Mouse (Mus musculus) mouse embryonic stem cell (cell line): Measurements from ENCODE around the gene Ppp1r16b.

Source experiments
- in situ Hi-C, 2 experiments: fragments of 300-500 bp; cut with MboI; formaldehyde crosslinking; loops; 1 replicate in 1 of 2; 3 replicates in 1 of 2; pipeline ENCODE4 v1.14.3; 2019 to 2020; ENCODE audit warnings: low sequenced_read_pairs in 2 of 2, low pct_unique_long_range_greater_than_20kb in 1 of 2, mixed read lengths in 1 of 2; ENCODE audit not compliant: unreplicated experiment in 1 of 2

The Ppp1r16b gene

DNA sequence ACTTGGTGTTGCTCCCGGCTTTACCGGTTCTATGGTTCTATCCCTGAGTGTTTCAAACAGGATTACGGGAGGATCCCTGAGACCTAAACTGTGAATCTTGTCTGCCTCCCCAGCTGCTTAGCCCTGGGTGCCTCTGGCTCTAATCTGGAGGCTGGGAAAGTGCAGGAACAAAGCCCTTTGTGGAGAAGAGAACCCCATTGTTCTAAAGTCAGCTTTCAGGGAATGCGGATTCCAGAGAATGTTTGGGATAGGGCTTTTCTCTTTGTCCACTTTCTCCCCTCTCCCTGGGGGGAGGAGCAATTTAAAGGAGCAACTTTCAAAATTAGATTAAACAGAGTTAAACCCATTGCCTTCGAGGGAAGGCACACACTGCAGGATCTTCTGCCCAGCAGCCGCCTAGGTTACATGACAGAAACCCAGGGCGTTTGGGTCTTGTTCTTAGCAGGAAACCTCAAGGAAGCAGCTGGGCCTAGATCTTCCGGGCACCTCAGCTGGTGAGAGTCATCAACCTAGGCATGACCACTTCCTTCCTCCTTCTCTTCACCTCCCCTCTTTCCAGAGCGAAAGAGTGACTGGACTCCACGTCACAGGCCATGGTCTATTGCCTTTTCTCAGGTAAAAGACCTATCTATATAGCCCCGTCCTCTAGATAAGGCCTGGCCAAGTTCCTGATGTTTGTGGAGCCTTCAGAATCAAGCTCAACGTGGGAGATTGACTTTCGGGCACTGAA lies 1.0 kb downstream of the Ppp1r16b start:
- in situ Hi-C loops, result no loop called here

GRCm38 (mm10) chr2:158667022-158667670 lies 1.9 kb downstream of the Ppp1r16b start:
- in situ Hi-C loops, result no loop called here

DNA sequence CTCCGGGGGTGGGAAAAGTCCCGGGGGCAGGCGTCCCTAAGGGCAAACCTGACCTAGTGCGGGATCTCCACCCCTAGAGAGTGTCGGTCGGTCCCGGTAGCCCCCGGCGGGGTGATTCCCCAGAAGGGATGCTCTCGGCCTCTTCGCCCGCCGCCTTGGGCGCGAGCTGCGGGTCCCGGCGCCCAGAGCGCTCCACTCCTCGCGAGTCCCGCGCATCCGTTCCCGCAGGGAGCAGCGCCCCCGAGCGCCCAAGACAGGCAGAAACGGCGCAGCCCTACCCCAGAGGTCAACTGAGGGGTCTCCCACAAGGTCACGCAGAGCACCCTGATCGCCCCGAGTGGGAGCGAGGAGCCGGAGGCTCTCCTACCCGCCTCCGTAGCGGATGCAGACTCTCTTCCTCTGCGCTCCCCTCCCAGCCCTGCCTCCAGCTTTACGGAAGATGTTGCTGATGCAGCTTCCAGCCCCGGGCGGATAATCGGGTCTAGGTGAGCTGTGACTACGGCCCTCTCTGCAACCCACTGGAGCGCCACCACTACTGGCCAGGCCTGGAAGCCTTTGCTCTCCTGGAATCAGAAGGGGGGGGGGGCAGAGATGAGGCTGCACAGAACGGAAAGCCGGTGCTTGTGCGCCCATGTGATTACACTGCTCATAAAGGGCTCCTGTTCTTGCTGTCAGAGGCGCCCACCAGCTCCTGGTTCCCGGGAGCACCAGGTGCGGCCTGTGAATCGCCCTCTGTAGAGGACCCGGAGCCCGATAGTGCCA lies 2.7 kb downstream of the Ppp1r16b start:
- in situ Hi-C loops, result no loop called here

DNA sequence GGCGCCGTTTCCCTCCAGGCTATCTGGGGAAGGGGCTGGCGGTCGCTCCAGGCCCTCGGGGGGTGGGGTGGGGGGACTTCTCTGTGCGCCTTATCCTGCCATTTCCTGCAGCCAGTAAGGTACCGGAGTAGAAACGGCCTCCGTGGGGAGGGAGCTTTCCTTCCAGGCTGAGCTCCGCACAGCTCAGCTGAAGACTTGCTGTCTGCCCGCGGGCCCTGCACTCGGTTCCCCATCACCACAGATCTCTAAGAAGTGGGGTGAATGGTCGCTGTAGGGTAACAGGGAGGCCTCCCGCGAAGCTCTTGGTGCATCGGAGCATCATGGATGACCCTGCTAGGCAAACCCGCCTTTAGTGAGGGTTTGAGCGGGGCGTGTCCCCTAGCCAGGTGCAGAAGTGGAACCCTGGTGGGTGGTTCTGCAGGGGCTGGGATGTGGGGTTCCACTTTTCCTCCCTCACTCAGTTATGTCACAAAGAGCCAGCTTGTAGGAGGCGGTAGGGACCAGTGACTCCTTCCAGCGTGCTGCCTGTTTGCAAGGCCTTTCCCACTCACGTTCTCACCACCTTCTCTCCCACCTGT lies 3.3 kb downstream of the Ppp1r16b start:
- in situ Hi-C loops, result no loop called here

GRCm38 (mm10) chr2:158669199-158670195 lies 4.3 kb downstream of the Ppp1r16b start:
- in situ Hi-C loops, result no loop called here

DNA sequence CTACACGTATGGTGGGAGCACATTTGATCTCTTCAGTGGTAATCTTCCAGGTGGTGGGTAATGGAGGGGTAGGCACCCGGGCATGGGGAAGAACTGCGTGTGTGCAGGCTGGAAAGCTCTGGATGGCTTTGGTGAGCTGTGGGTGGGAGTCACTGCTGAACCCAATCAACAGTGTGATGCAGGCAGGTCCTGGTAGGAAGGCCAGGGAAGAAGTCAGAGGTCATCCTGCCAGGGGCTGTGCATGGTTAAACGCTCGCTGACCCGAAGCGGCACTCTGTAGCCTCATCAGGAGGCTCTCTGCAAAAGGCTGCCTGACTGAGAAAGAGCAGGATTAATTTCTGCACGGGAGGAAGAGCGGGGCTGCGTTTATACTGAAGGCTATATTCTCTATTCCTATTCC lies 5.4 kb downstream of the Ppp1r16b start:
- in situ Hi-C loops, result no loop called here

DNA sequence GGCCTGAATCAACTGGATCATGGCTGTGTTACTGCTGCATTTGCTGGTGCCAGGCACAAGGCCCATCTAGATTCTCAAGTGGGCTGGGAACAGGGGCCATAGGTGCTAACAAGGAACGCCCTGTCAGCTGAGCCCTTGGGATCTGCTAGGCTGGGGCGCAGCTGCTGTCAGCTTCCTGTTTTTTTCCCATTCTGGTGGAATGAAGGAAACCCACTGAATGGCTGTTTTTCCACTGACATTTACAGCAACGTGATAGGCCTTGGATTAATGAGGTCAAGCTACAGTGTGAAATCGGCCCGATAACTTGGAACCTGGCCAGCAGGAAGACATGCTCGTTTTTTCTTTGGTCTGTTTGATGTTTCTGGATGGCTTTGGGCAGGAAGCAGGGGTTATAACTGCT lies 7.6 kb downstream of the Ppp1r16b start:
- in situ Hi-C loops, result no loop called here

DNA sequence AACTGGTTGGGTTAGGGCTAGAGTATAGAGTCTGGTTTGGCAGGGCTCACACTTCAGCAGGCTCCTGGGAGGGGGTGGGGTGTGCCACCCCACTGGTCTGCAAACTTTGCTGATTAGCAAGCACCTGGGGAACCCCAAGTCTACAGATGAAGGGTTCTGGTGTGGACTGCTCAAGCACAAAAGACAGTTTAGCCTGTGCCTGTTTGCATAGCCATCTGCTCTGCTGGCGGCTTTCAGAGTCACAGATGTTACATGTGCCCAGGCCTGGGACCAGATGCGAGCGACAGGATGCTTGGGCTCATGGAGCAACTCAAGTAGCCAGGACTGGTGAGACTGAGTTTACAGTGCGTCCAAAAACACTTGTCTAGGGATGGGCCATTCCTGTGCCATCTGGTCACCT lies 8.3 kb downstream of the Ppp1r16b start:
- in situ Hi-C loops, result no loop called here

DNA sequence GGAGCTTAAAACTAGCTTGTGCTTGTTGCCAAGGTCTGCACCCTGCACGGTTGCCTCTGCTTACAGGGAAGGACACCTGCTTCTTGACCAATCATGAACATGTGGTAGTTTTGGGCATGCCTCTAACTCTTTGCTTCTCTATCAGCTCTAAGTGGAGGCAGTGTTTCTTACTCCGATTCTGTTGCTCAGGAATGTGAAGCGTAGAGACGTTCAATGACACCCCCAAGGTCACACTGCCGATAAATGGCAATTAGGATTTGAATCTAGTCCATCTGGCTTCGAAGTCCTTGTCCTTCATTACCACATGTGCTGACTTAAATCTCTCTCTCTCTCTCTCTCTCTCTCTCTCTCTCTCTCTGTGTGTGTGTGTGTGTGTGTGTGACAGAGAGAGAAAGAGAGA lies 8.9 kb downstream of the Ppp1r16b start:
- in situ Hi-C loops, result no loop called here

GRCm38 (mm10) chr2:158674759-158675158 lies 9.6 kb downstream of the Ppp1r16b start:
- in situ Hi-C loops, result no loop called here

GRCm38 (mm10) chr2:158675161-158675560 lies 10.0 kb downstream of the Ppp1r16b start:
- in situ Hi-C loops, result no loop called here

DNA sequence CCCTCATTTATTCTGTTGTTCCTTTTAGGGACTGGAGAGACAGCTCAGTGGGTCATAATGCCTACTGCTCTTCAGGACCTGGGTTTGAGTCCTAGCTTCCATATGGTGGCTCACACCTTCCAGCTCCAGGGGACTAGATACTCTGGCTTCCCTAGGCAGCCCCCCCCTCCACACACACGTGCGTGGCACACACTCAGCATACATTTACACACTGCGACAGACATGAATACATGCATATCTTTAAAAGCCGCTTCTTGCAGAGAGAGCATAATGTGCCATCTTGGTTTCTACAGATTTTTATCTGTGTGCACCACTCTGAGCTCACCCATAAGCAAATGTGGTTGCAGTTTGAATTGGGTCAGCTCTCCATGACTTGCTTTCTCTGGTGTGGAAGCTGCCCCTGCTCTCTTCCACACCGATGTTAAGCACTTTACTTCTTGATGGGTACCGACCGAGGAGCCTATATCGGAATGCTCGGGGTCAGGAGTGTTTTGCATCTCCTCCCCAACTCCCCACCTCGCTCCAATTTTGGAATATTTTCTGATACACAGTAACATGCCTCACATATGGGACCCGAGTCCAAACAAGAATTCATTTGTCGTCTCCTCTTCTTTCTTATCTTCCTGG lies 10.8 kb downstream of the Ppp1r16b start:
- in situ Hi-C loops, result no loop called here

GRCm38 (mm10) chr2:158677946-158678345 lies 12.7 kb downstream of the Ppp1r16b start:
- in situ Hi-C loops, result no loop called here

- in situ Hi-C loops, result no loop called here
These were observed 13.9 kb downstream of the Ppp1r16b start for GRCm38 (mm10) chr2:158679091-158679490.

- in situ Hi-C loops, result no loop called here
These were observed 15.2 kb downstream of the Ppp1r16b start for GRCm38 (mm10) chr2:158680357-158680889.

DNA sequence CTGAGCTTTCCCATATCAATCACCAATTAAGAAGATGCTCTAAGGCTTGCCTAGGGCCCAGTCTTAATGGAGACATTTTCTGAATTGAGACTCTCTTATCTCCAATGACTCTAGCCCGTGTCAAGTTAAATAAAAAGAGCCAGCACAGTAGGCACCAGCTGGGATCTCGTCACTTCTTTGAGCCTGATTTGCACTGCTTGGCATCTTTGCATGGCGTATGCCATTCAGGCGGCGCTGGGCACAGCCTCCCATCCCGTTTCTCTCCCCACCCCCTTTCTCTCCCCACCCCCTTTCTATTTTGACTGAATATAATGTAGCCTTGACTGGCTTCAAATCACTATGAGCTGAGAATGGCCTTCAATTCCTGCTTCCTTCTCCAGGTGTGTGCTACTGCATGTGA lies 16.5 kb downstream of the Ppp1r16b start:
- in situ Hi-C loops, result no loop called here

DNA sequence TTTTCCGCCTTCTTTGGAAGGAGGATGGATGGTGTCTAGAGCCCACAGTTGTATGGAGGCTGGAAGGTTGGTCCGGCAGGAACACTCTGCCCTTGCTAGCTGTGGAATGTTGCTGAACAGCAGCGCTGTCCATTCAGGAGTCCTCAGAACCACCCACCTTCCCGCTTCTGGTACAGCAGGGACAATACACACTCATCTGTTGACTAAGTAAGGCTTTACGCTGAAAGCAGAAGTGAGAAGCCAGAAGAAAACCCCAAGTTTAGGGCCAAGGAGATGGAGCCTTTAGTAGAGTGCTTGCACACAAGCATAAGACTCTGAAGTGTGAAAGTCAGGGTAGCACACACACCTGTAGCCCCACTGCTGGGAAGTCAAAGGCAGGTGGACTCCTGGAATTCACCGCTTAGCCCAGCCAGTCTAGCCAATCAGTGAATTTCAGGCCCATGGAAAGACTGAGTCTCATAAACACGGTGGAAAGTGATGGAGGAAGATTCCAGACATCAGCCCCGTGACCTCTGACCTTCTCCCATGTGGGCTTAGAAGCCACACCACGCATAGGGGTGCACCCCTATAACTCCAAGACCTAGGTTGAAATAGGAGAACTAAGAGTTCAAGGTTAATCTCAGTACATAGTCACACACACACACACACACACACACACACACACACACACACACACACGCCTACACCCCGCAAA lies 17.3 kb downstream of the Ppp1r16b start:
- in situ Hi-C loops, result no loop called here
